Mouse (Mus musculus) myocyte (in vitro differentiated cells): ENCODE results near the gene Camta1. TPM values are rescaled to one million over a fixed set of nuclear protein-coding genes. Genes with fewer than 3 reads are reported as not detected.
A peak's percentile ranks its signal among the peaks of the same experiment; 100 is the strongest.

Experiments
- H3K27me3 ChIP-seq: one replicate; pipeline ENCODE4 v1.6.1; 2011; ENCODE audit not compliant: control insufficient read depth, insufficient read depth, insufficient read length
- H3K36me3 ChIP-seq: one replicate; pipeline ENCODE4 v1.6.1; 2011; ENCODE audit not compliant: control insufficient read depth, insufficient read depth
- H3K4me2 ChIP-seq: one replicate; pipeline ENCODE4 v1.6.1; 2011; ENCODE audit warnings: low read depth, control low read depth
- H3K4me3 ChIP-seq: one replicate; pipeline ENCODE4 v1.5.1; 2011; ENCODE audit warnings: mild to moderate bottlenecking, control low read depth, moderate library complexity
- H3K79me2 ChIP-seq: one replicate; pipeline ENCODE4 v1.6.1; 2011; ENCODE audit not compliant: control insufficient read depth, insufficient read depth
- H3ac ChIP-seq: one replicate; pipeline ENCODE4 v1.6.1; 2011; ENCODE audit not compliant: control insufficient read depth, insufficient read length
- CEBPB ChIP-seq: IDR thresholded peaks from 2 replicates; pipeline ENCODE4 v1.6.1; 2011; ENCODE audit warnings: mild to moderate bottlenecking, moderate library complexity; ENCODE audit not compliant: poor library complexity, insufficient read depth, severe bottlenecking
- E2F4 ChIP-seq: IDR thresholded peaks from one replicate; pipeline ENCODE4 v1.6.1; 2011; ENCODE audit warnings: mild to moderate bottlenecking, control low read depth, moderate library complexity; ENCODE audit not compliant: insufficient read depth
- MAX ChIP-seq: IDR thresholded peaks from one replicate; pipeline ENCODE4 v1.6.1; 2011; ENCODE audit warnings: low read depth, mild to moderate bottlenecking, control low read depth
- MYOD1 ChIP-seq, 3 experiments: IDR thresholded peaks; one replicate each; pipeline ENCODE4 v1.6.1; 2011; ENCODE audit warnings: control low read depth in 2 of 3, low read depth in 2 of 3, mild to moderate bottlenecking in 2 of 3, moderate library complexity in 1 of 3; ENCODE audit not compliant: insufficient read length in 2 of 3, control insufficient read depth in 1 of 3
- MYOG ChIP-seq, 3 experiments: IDR thresholded peaks; one replicate each; pipeline ENCODE4 v1.6.1; 2011; ENCODE audit warnings: control low read depth in 2 of 3, low read depth in 2 of 3, mild to moderate bottlenecking in 2 of 3; ENCODE audit not compliant: insufficient read length in 2 of 3, control insufficient read depth in 1 of 3, insufficient read depth in 1 of 3
- POLR2A ChIP-seq: IDR thresholded peaks from one replicate; pipeline ENCODE4 v1.6.1; 2011; ENCODE audit warnings: low read depth, mild to moderate bottlenecking, control low read depth, moderate library complexity; ENCODE audit not compliant: insufficient read length
- POLR2AphosphoS2 ChIP-seq: IDR thresholded peaks from one replicate; pipeline ENCODE4 v1.6.1; 2011; ENCODE audit warnings: low read depth, control low read depth; ENCODE audit not compliant: insufficient read length
- REST ChIP-seq: IDR thresholded peaks from one replicate; pipeline ENCODE4 v1.6.1; 2011; ENCODE audit warnings: mild to moderate bottlenecking, control low read depth, moderate library complexity; ENCODE audit not compliant: insufficient read depth, insufficient read length
- SRF ChIP-seq: IDR thresholded peaks from one replicate; pipeline ENCODE4 v1.6.1; 2011; ENCODE audit warnings: low read depth; ENCODE audit not compliant: control insufficient read depth, insufficient read length
- TCF12 ChIP-seq: IDR thresholded peaks from one replicate; pipeline ENCODE4 v1.6.1; 2011; ENCODE audit warnings: mild to moderate bottlenecking, control low read depth; ENCODE audit not compliant: poor library complexity, insufficient read depth, severe bottlenecking
- TCF3 ChIP-seq: IDR thresholded peaks from one replicate; pipeline ENCODE4 v1.6.1; 2011; ENCODE audit warnings: low read depth, control low read depth; ENCODE audit not compliant: insufficient read length
- USF1 ChIP-seq: IDR thresholded peaks from one replicate; pipeline ENCODE4 v1.6.1; 2011; ENCODE audit warnings: low read depth, mild to moderate bottlenecking, control low read depth, moderate library complexity
- polyA plus RNA-seq: library from polyadenylated mRNA; unstranded; fragments of >200 nt; fragmentation: generic; extraction: Trizol; gene quantifications from one replicate; pipeline ENCODE4 v1.2.1, GENCODE M21; 2012; ENCODE audit warnings: missing spikeins

Camta1 gene
- polyA plus RNA-seq, 1 experiment, result 40.6 TPM

DNA sequence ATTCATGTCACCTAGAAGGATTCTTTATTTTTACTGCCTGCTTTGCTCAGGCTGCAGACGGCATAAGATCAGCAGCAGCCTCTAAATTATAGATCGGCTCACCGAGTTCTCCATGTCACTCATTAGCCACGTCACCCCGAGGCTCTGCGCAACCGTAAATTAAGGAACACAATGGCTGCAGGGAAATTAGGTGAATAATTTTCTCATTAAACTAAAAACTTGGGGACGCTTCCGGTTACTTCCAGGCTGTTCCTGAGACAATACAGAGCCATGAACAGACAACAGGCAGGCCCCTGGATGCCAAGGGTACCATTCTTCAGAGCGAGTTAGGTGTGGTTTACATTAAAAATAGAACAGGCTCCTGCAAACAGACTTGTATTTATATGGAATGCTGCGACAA lies 472.3 kb downstream of the Camta1 start:
- H3K79me2 ChIP-seq, result no peaks in the 10 kb centered on the region
- no peak overlapping the region for H3K4me2 ChIP-seq
- no peak overlapping the region for H3K4me3 ChIP-seq
- no peak overlapping the region for H3ac ChIP-seq
- no peak for TF ChIP-seq TCF12
- TF ChIP-seq POLR2A, result no peak
- no peak for TF ChIP-seq MYOD1 (IDR thresholded peaks at IDR 0.05; ENCODE audit: control insufficient read depth in 1 of 3, insufficient read length in 2 of 3, low read depth in 2 of 3)
- no peak for TF ChIP-seq USF1
- no peak for TF ChIP-seq CEBPB
- H3K36me3 ChIP-seq, result no peaks in the 10 kb centered on the region
- H3K27me3 ChIP-seq, result peaks cover 4% of the 10 kb centered on the region

DNA sequence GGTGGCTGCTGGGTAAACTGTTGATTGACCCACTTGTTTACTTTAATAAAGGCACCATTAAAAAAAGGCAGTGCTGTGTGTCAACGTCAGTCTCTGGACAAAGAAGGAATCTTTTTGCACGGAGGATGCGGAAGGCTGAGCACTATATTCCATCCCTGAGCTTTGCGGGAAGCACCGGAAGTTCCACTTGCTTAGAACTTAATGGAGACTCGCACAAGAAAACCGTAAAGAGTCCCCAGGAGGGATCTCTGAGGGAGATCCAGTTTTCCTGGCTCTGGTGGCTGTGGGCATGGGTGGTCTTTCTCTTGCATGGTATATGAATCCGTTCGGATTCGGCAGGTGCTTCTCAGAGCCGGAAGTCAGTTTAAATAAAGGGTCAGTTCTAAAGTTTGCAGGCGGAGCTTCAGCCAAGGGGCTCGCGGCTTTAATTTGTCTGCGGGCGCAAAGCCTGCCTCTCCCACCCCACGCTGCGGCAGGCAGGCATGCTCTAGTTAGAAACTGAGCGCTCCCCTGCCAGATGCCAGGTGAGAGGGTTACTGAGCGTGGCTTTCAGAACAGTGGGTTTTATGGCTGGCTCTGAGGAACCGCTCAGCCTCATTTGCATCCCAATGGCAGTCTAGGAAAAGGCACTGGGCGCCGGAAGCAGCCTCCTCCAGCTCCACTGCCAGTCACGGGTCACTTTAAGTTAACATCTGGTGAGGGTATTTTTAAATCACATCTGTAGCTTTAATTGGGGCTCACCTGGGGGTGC lies 474.8 kb downstream of the Camta1 start:
- Histone ChIP-seq H3K36me3 (no peaks in the 10 kb centered on the region), H3K27me3 (peaks cover 10% of the 10 kb centered on the region), H3K4me2 (no peak overlapping the region), H3K79me2 (no peaks in the 10 kb centered on the region), H3ac (no peak overlapping the region), H3K4me3 (no peak overlapping the region)
- TF ChIP-seq MYOD1 (IDR thresholded peaks at IDR 0.05; ENCODE audit: control insufficient read depth in 1 of 3, insufficient read length in 2 of 3, low read depth in 2 of 3) (no peak), REST (no peak), CEBPB (no peak), POLR2AphosphoS2 (no peak), MAX (no peak), POLR2A (no peak), TCF12 (no peak), TCF3 (no peak), E2F4 (no peak), MYOG (IDR thresholded peaks at IDR 0.05; ENCODE audit: control insufficient read depth in 1 of 3, insufficient read depth in 1 of 3, insufficient read length in 2 of 3, low read depth in 2 of 3) (no peak), SRF (no peak), USF1 (no peak)

DNA sequence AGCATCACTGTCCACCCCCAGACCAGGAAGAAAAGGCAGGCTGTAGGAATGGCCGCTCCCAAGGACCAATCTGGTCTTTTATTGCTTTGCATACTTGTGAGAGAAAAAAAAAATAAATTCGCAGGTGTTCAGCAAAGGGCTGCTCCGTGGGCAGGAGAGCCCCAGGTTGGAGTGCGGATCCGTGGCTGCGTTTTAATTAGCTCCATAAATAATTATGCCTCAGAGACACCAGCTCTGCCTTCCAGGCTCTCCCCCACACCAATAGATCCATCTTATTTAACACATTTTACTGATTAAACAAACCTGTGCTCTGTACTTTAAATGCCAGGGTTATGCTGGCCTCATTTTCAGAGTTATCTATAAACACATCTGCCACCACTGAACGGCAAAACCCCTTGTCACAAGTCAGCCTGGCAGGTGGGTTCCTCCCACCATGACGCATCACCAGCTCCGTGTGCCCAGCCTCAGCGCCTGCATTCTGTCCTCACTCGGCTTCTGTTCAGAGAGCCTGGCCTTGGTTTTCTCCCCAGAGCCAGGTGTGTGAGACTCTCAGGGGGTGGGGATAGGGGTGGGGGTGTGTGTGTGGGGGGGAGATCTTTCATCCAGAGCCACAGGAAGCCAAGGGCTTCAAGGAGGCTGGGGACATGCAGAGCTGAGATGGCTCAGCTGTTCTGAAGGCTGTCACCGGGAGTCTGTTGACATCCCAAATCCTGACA lies 475.5 kb downstream of the Camta1 start:
- Histone ChIP-seq H3ac (no peak overlapping the region), H3K4me2 (no peak overlapping the region), H3K27me3 (peaks cover 8% of the 10 kb centered on the region), H3K79me2 (no peaks in the 10 kb centered on the region), H3K4me3 (no peak overlapping the region), H3K36me3 (no peaks in the 10 kb centered on the region)
- TF ChIP-seq TCF12 (no peak), MYOG (IDR thresholded peaks at IDR 0.05; ENCODE audit: control insufficient read depth in 1 of 3, insufficient read depth in 1 of 3, insufficient read length in 2 of 3, low read depth in 2 of 3) (peak in 1 of 3 experiments; percentile 20)

DNA sequence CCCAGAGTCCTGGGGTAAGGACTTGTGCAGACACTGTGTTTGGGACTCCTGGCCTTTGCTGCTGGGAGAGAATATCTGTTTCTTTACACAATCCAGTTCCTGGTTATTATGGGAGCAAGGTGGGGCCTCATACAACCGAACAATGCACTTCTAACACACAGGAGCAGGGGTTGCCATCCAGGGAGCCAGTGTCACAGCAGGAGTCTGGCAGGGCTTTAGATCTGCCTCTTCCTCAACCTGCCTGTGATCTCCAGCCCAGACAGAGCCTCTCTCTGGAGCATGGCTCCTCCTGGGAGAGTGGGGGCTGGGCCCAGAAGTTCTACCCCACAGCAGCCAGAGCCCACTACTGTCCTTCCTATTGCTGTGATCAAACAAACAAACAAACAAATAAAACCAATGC lies 483.9 kb downstream of the Camta1 start:
- no peak overlapping the region for H3ac ChIP-seq
- H3K79me2 ChIP-seq, result no peaks in the 10 kb centered on the region
- peaks cover 8% of the 10 kb centered on the region for H3K27me3 ChIP-seq
- no peak overlapping the region for H3K4me3 ChIP-seq
- no peaks in the 10 kb centered on the region for H3K36me3 ChIP-seq
- no peak overlapping the region for H3K4me2 ChIP-seq
- no peak for TF ChIP-seq E2F4
- TF ChIP-seq MYOG (IDR thresholded peaks at IDR 0.05; ENCODE audit: control insufficient read depth in 1 of 3, insufficient read depth in 1 of 3, insufficient read length in 2 of 3, low read depth in 2 of 3), result no peak
- TF ChIP-seq MYOD1 (IDR thresholded peaks at IDR 0.05; ENCODE audit: control insufficient read depth in 1 of 3, insufficient read length in 2 of 3, low read depth in 2 of 3), result no peak
- no peak for TF ChIP-seq TCF12
- no peak for TF ChIP-seq POLR2A
- TF ChIP-seq SRF, result no peak
- no peak for TF ChIP-seq REST
- no peak for TF ChIP-seq TCF3
- TF ChIP-seq POLR2AphosphoS2, result no peak
- no peak for TF ChIP-seq MAX
- no peak for TF ChIP-seq USF1
- no peak for TF ChIP-seq CEBPB

DNA sequence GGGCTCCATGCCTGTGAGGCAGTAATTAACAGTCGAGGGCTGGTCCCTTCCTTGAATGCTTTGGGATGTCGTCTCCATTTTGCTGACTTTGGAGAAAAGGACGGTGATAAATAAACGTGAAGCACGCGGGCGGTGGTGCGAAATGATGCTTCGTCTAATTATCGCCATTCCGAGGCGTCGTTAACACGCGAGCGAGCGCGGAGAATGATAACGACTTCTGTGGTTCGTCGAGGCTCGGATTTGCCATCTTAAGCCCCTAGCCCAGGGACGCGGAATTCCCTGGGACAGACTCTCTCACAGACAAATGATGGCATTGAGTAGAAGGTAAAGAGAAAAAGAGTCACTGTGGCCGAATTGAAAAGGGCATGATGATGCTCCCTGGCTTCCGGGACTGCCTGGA lies 485.4 kb downstream of the Camta1 start:
- H3K27me3 ChIP-seq, result no peaks in the 10 kb centered on the region
- no peak overlapping the region for H3ac ChIP-seq
- no peak overlapping the region for H3K4me2 ChIP-seq
- H3K79me2 ChIP-seq, result no peaks in the 10 kb centered on the region
- H3K36me3 ChIP-seq, result no peaks in the 10 kb centered on the region
- TF ChIP-seq POLR2A (no peak), CEBPB (no peak), MYOG (IDR thresholded peaks at IDR 0.05; ENCODE audit: control insufficient read depth in 1 of 3, insufficient read depth in 1 of 3, insufficient read length in 2 of 3, low read depth in 2 of 3) (no peak), MAX (no peak), USF1 (no peak), TCF3 (no peak), MYOD1 (IDR thresholded peaks at IDR 0.05; ENCODE audit: control insufficient read depth in 1 of 3, insufficient read length in 2 of 3, low read depth in 2 of 3) (no peak), REST (no peak), POLR2AphosphoS2 (no peak), E2F4 (no peak), TCF12 (no peak), SRF (no peak)
- H3K4me3 ChIP-seq, result no peak overlapping the region
